Mouse (Mus musculus) heart, postnatal 0 days (tissue): Measurements from ENCODE around the gene Scarf2. TPM values are rescaled to one million over a fixed set of nuclear protein-coding genes. Genes with fewer than 3 reads are reported as not detected.
A peak's percentile ranks its signal among the peaks of the same experiment; 100 is the strongest.

ENCODE experiments used
- ATAC-seq: fragments of 200-750 bp; cut with Nextera tagmentation; 2 replicates; pipeline ENCODE4 v1.8.0; 2017; ENCODE audit warnings: low read depth, moderate number of reproducible peaks, moderate library complexity; ENCODE audit not compliant: insufficient read depth
- DNase-seq: peaks from one replicate; pipeline ENCODE4 v3.0.0-alpha.2; 2016; ENCODE audit warnings: low spot score
- H3K27ac ChIP-seq: fragments of 300-500 bp; sonication (generic); 2 replicates; pipeline ENCODE4 v1.5.1; 2014; ENCODE audit warnings: low read depth, mild to moderate bottlenecking
- H3K27me3 ChIP-seq: fragments of 300-500 bp; sonication (generic); 2 replicates; pipeline ENCODE4 v1.6.1; 2014; ENCODE audit warnings: low read length, mixed read lengths; ENCODE audit not compliant: control insufficient read depth, insufficient read depth
- H3K36me3 ChIP-seq: fragments of 300-500 bp; sonication (generic); replicated peaks from 2 replicates; pipeline ENCODE4 v1.6.1; 2014; ENCODE audit warnings: low read length, mixed read lengths; ENCODE audit not compliant: control insufficient read depth, insufficient read depth
- H3K4me1 ChIP-seq: fragments of 300-500 bp; sonication (generic); 2 replicates; pipeline ENCODE4 v1.6.1; 2014; ENCODE audit warnings: antibody characterized with exemption; ENCODE audit not compliant: control insufficient read depth, insufficient read depth
- H3K4me2 ChIP-seq: fragments of 300-500 bp; sonication (generic); 2 replicates; pipeline ENCODE4 v1.6.1; 2014; ENCODE audit warnings: low read depth, mild to moderate bottlenecking, low read length, moderate library complexity
- H3K4me3 ChIP-seq: fragments of 300-500 bp; sonication (generic); 2 replicates; pipeline ENCODE4 v1.5.1; 2014; ENCODE audit warnings: low read depth, low read length
- H3K9ac ChIP-seq: fragments of 300-500 bp; sonication (generic); replicated peaks from 2 replicates; pipeline ENCODE4 v1.6.1; 2014; ENCODE audit warnings: low read depth, low read length, mixed read lengths
- H3K9me3 ChIP-seq: fragments of 300-500 bp; sonication (generic); replicated peaks from 2 replicates; pipeline ENCODE4 v1.6.1; 2016; ENCODE audit warnings: low read length; ENCODE audit not compliant: control insufficient read depth
- CTCF ChIP-seq: IDR thresholded peaks from 2 replicates; pipeline ENCODE4 v1.5.1; 2016; ENCODE audit warnings: antibody characterized with exemption, control low read depth, low read depth
- EP300 ChIP-seq: IDR thresholded peaks from 2 replicates; pipeline ENCODE4 v1.6.1; 2016; ENCODE audit warnings: antibody characterized with exemption, low read depth
- WGBS: fragments of 180-500 bp; shearing (Covaris S2); extraction: QIAGEN DNeasy Blood & Tissue Kit; methylation state at CpG from one replicate; pipeline ENCODE4 v1.1.7; 2014; 5-methylcytosine and 5-hydroxymethylcytosine counted together
- polyA plus RNA-seq: library from polyadenylated mRNA; unstranded; fragments of >200 nt; fragmentation: Nextera tagmentation; extraction: Ambion mirVana; gene quantifications from 2 replicates; pipeline ENCODE4 v1.2.1, GENCODE M21; 2015
- total RNA-seq: library from RNA; depleted of rRNA; stranded (reverse); fragments of >200 nt; gene quantifications from 2 replicates; pipeline ENCODE4 v1.2.3, GENCODE M21; 2014; ENCODE audit warnings: low replicate concordance

The Scarf2 gene
- total and polyA plus RNA-seq, 2 experiments from 2014 or later, result 2.6 to 25.4 TPM

- 1% methylated on average over 17 of the region's 28 CpGs for WGBS
- TF ChIP-seq EP300 (no peak), CTCF (no peak)
- peak; percentile 81 for DNase-seq
Observed at GRCm38 (mm10) chr16:17759344-17759773, 37.7 kb upstream of the Scarf2 start, which contains the start of gene Klhl22. Gene Klhl22 (plus strand): TSS chr16:17759618.

GRCm38 (mm10) chr16:17759813-17760321 is 37.2 kb upstream of the Scarf2 start:
- peak overlapping the region; percentile 93 for H3K4me2 ChIP-seq
- H3K4me3 ChIP-seq, result peak overlapping the region; percentile 52
- H3K36me3 ChIP-seq, result peaks cover 7% of the 10 kb centered on the region
- peak; percentile 60 for ATAC-seq
- H3K9ac ChIP-seq, result peak overlapping the region; percentile 63; the same call in 1 of the 2 replicates
- TF ChIP-seq CTCF (no peak), EP300 (no peak)
- peak; percentile 15 for DNase-seq
- H3K9me3 ChIP-seq, result no peaks in the 10 kb centered on the region
- H3K27ac ChIP-seq, result peak overlapping the region; percentile 60
- H3K27me3 ChIP-seq, result no peaks in the 10 kb centered on the region
- WGBS, result 1% methylated on average over 54 of the region's 54 CpGs
- H3K4me1 ChIP-seq, result peaks cover 10% of the 10 kb centered on the region

More at GRCm38 (mm10) chr16:17759344-17759773, 37.7 kb upstream of the Scarf2 start, which contains the start of gene Klhl22:
- Histone ChIP-seq H3K9ac (peak within 1 kb of the TSS; percentile 63; the same call in 1 of the 2 replicates), H3K4me1 (peaks cover 10% of the 10 kb centered on the region), H3K36me3 (peaks cover 4% of the 10 kb centered on the region), H3K27me3 (no peaks in the 10 kb centered on the region), H3K4me2 (peak within 1 kb of the TSS; percentile 93), H3K27ac (peak within 1 kb of the TSS; percentile 60), H3K9me3 (no peaks in the 10 kb centered on the region), H3K4me3 (peak within 1 kb of the TSS; percentile 52)
- ATAC-seq, result peak; percentile 96

- no peak overlapping the region for H3K4me3 ChIP-seq
- no peak overlapping the region for H3K27ac ChIP-seq
- peak; percentile 19 for DNase-seq
- H3K36me3 ChIP-seq, result peaks cover 10% of the 10 kb centered on the region
- ATAC-seq, result no peak
- TF ChIP-seq EP300 (no peak), CTCF (peak; percentile 54)
- peaks cover 10% of the 10 kb centered on the region for H3K4me1 ChIP-seq
- H3K27me3 ChIP-seq, result no peaks in the 10 kb centered on the region
- peak overlapping the region; percentile 93 for H3K4me2 ChIP-seq
- no peaks in the 10 kb centered on the region for H3K9me3 ChIP-seq
- no peak overlapping the region for H3K9ac ChIP-seq
- 37% methylated on average over 8 of the region's 8 CpGs for WGBS
Observed at GRCm38 (mm10) chr16:17760657-17761056, 36.4 kb upstream of the Scarf2 start.

GRCm38 (mm10) chr16:17761074-17761473 is 36.0 kb upstream of the Scarf2 start:
- peaks cover 12% of the 10 kb centered on the region for H3K36me3 ChIP-seq
- DNase-seq, result no peak
- ATAC-seq, result no peak
- H3K4me1 ChIP-seq, result peaks cover 10% of the 10 kb centered on the region
- H3K27ac ChIP-seq, result no peak overlapping the region
- no peak overlapping the region for H3K9ac ChIP-seq
- no peaks in the 10 kb centered on the region for H3K27me3 ChIP-seq
- no peak overlapping the region for H3K4me2 ChIP-seq
- H3K9me3 ChIP-seq, result no peaks in the 10 kb centered on the region
- no peak overlapping the region for H3K4me3 ChIP-seq
- WGBS, result 59% methylated on average over 1 of the region's 1 CpGs
- TF ChIP-seq CTCF (no peak), EP300 (no peak)

- TF ChIP-seq CTCF (no peak), EP300 (no peak)
- peaks cover 33% of the 10 kb centered on the region for H3K36me3 ChIP-seq
- H3K4me2 ChIP-seq, result no peak overlapping the region
- H3K9ac ChIP-seq, result no peak overlapping the region
- no peaks in the 10 kb centered on the region for H3K27me3 ChIP-seq
- ATAC-seq (no peak), DNase-seq (no peak)
- 67% methylated on average over 4 of the region's 4 CpGs for WGBS
- H3K27ac ChIP-seq, result no peak overlapping the region
- peaks cover 10% of the 10 kb centered on the region for H3K4me1 ChIP-seq
- no peaks in the 10 kb centered on the region for H3K9me3 ChIP-seq
- H3K4me3 ChIP-seq, result no peak overlapping the region
Observed at GRCm38 (mm10) chr16:17764108-17764511, 33.0 kb upstream of the Scarf2 start.

GRCm38 (mm10) chr16:17768834-17769233 is 28.2 kb upstream of the Scarf2 start:
- peaks cover 48% of the 10 kb centered on the region for H3K36me3 ChIP-seq
- H3K27me3 ChIP-seq, result no peaks in the 10 kb centered on the region
- TF ChIP-seq CTCF (no peak), EP300 (no peak)
- no peaks in the 10 kb centered on the region for H3K9me3 ChIP-seq
- WGBS, result 38% methylated on average over 7 of the region's 7 CpGs
- ATAC-seq (peak; percentile 84), DNase-seq (peak; percentile 80)
- H3K4me2 ChIP-seq, result no peak overlapping the region
- peak overlapping the region; percentile 66; the same call in 1 of the 2 replicates for H3K27ac ChIP-seq
- H3K9ac ChIP-seq, result no peak overlapping the region
- no peak overlapping the region for H3K4me3 ChIP-seq
- no peaks in the 10 kb centered on the region for H3K4me1 ChIP-seq
